Mouse (Mus musculus) myocyte (in vitro differentiated cells): ENCODE measurements at regions not wholly inside any gene's neighbourhood (a gene's known extent, or its start where the extent isn't known, plus 50 kb on each side); places are given as distances from the start of the nearest gene placed in this dataset.
"Not testable (repeated sequence)": the region's sequence is repeated elsewhere in the genome, so short reads cannot be mapped to it uniquely, and the experiment has no call there.

Experiments used
- H3K27me3 ChIP-seq: one replicate; pipeline ENCODE4 v1.6.1; 2011; ENCODE audit not compliant: control insufficient read depth, insufficient read depth, insufficient read length
- H3K36me3 ChIP-seq: one replicate; pipeline ENCODE4 v1.6.1; 2011; ENCODE audit not compliant: control insufficient read depth, insufficient read depth
- H3K4me2 ChIP-seq: one replicate; pipeline ENCODE4 v1.6.1; 2011; ENCODE audit warnings: low read depth, control low read depth
- H3K4me3 ChIP-seq: one replicate; pipeline ENCODE4 v1.5.1; 2011; ENCODE audit warnings: mild to moderate bottlenecking, control low read depth, moderate library complexity
- H3K79me2 ChIP-seq: one replicate; pipeline ENCODE4 v1.6.1; 2011; ENCODE audit not compliant: control insufficient read depth, insufficient read depth
- H3ac ChIP-seq: one replicate; pipeline ENCODE4 v1.6.1; 2011; ENCODE audit not compliant: control insufficient read depth, insufficient read length
- CEBPB ChIP-seq: IDR thresholded peaks from 2 replicates; pipeline ENCODE4 v1.6.1; 2011; ENCODE audit warnings: mild to moderate bottlenecking, moderate library complexity; ENCODE audit not compliant: poor library complexity, insufficient read depth, severe bottlenecking
- E2F4 ChIP-seq: IDR thresholded peaks from one replicate; pipeline ENCODE4 v1.6.1; 2011; ENCODE audit warnings: mild to moderate bottlenecking, control low read depth, moderate library complexity; ENCODE audit not compliant: insufficient read depth
- MAX ChIP-seq: IDR thresholded peaks from one replicate; pipeline ENCODE4 v1.6.1; 2011; ENCODE audit warnings: low read depth, mild to moderate bottlenecking, control low read depth
- MYOD1 ChIP-seq, 3 experiments: IDR thresholded peaks; one replicate each; pipeline ENCODE4 v1.6.1; 2011; ENCODE audit warnings: control low read depth in 2 of 3, low read depth in 2 of 3, mild to moderate bottlenecking in 2 of 3, moderate library complexity in 1 of 3; ENCODE audit not compliant: insufficient read length in 2 of 3, control insufficient read depth in 1 of 3
- MYOG ChIP-seq, 3 experiments: IDR thresholded peaks; one replicate each; pipeline ENCODE4 v1.6.1; 2011; ENCODE audit warnings: control low read depth in 2 of 3, low read depth in 2 of 3, mild to moderate bottlenecking in 2 of 3; ENCODE audit not compliant: insufficient read length in 2 of 3, control insufficient read depth in 1 of 3, insufficient read depth in 1 of 3
- POLR2A ChIP-seq: IDR thresholded peaks from one replicate; pipeline ENCODE4 v1.6.1; 2011; ENCODE audit warnings: low read depth, mild to moderate bottlenecking, control low read depth, moderate library complexity; ENCODE audit not compliant: insufficient read length
- POLR2AphosphoS2 ChIP-seq: IDR thresholded peaks from one replicate; pipeline ENCODE4 v1.6.1; 2011; ENCODE audit warnings: low read depth, control low read depth; ENCODE audit not compliant: insufficient read length
- REST ChIP-seq: IDR thresholded peaks from one replicate; pipeline ENCODE4 v1.6.1; 2011; ENCODE audit warnings: mild to moderate bottlenecking, control low read depth, moderate library complexity; ENCODE audit not compliant: insufficient read depth, insufficient read length
- SRF ChIP-seq: IDR thresholded peaks from one replicate; pipeline ENCODE4 v1.6.1; 2011; ENCODE audit warnings: low read depth; ENCODE audit not compliant: control insufficient read depth, insufficient read length
- TCF12 ChIP-seq: IDR thresholded peaks from one replicate; pipeline ENCODE4 v1.6.1; 2011; ENCODE audit warnings: mild to moderate bottlenecking, control low read depth; ENCODE audit not compliant: poor library complexity, insufficient read depth, severe bottlenecking
- TCF3 ChIP-seq: IDR thresholded peaks from one replicate; pipeline ENCODE4 v1.6.1; 2011; ENCODE audit warnings: low read depth, control low read depth; ENCODE audit not compliant: insufficient read length
- USF1 ChIP-seq: IDR thresholded peaks from one replicate; pipeline ENCODE4 v1.6.1; 2011; ENCODE audit warnings: low read depth, mild to moderate bottlenecking, control low read depth, moderate library complexity

DNA sequence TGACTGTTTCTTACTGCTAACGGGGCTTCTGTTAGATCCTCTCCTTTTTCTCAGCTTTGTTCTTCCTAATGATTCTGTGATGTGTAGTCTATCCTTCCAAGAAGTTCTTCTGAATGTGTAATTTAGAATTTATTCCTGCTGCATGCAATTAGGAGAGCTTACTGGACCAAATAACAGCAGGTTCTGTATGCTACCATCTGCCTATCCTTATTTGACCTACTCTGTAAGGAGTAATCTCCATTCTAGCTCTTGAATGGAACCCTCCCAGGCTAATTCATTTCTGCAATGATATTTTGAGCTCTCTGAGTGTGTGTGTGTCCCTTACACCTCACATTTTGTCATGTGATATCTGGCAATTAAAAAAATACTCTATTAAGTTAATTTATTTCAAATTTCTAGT is 201.9 kb upstream of the Got2 start:
- TF ChIP-seq MYOG (IDR thresholded peaks at IDR 0.05; ENCODE audit: control insufficient read depth in 1 of 3, insufficient read depth in 1 of 3, insufficient read length in 2 of 3, low read depth in 2 of 3): no peak
- no peak for TF ChIP-seq E2F4
- TF ChIP-seq MAX: no peak
- TF ChIP-seq POLR2AphosphoS2: no peak
- no peak for TF ChIP-seq POLR2A
- no peak for TF ChIP-seq TCF3
- no peak for TF ChIP-seq REST
- TF ChIP-seq USF1: no peak
- no peak for TF ChIP-seq CEBPB
- TF ChIP-seq SRF: no peak
- no peak for TF ChIP-seq TCF12
- TF ChIP-seq MYOD1 (IDR thresholded peaks at IDR 0.05; ENCODE audit: control insufficient read depth in 1 of 3, insufficient read length in 2 of 3, low read depth in 2 of 3): no peak
- H3K4me3 ChIP-seq: no peak overlapping the region
- H3ac ChIP-seq: no peak overlapping the region
- no peaks in the 10 kb centered on the region for H3K27me3 ChIP-seq
- no peaks in the 10 kb centered on the region for H3K36me3 ChIP-seq
- no peaks in the 10 kb centered on the region for H3K79me2 ChIP-seq
- H3K4me2 ChIP-seq: no peak overlapping the region

GRCm38 (mm10) chr8:96068306-96068705 is 180.0 kb upstream of the Got2 start:
- Histone ChIP-seq H3K4me2 (no peak overlapping the region), H3K27me3 (no peaks in the 10 kb centered on the region), H3K4me3 (no peak overlapping the region), H3K79me2 (no peaks in the 10 kb centered on the region), H3ac (no peak overlapping the region), H3K36me3 (no peaks in the 10 kb centered on the region)
- TF ChIP-seq TCF3 (no peak), MYOG (IDR thresholded peaks at IDR 0.05; ENCODE audit: control insufficient read depth in 1 of 3, insufficient read depth in 1 of 3, insufficient read length in 2 of 3, low read depth in 2 of 3) (no peak), MAX (no peak), USF1 (no peak), REST (no peak), MYOD1 (IDR thresholded peaks at IDR 0.05; ENCODE audit: control insufficient read depth in 1 of 3, insufficient read length in 2 of 3, low read depth in 2 of 3) (no peak), POLR2A (no peak), POLR2AphosphoS2 (no peak), SRF (no peak), E2F4 (no peak), CEBPB (no peak), TCF12 (no peak)

DNA sequence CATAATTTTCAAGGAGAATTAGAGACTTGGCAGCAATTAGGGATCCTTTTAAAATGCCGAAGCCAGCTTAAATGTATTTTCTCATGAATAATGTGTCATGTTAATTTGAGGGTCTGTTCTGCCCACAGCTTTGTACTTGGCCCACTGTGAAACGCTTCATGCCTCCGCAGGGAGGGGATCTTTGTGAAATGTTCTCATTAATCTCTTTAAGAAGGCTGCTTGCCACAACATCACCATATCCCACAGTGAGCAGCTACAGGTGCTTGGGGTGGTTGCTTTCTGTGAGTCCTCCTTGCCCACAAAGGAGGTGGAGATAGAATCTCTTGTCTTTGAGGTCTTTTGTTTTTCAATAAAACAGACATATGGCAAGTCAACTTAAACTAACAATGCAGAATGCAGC is 159.3 kb upstream of the Got2 start:
- Histone ChIP-seq H3ac (no peak overlapping the region), H3K4me3 (no peak overlapping the region), H3K4me2 (no peak overlapping the region), H3K27me3 (no peaks in the 10 kb centered on the region), H3K79me2 (no peaks in the 10 kb centered on the region), H3K36me3 (no peaks in the 10 kb centered on the region)
- TF ChIP-seq TCF3: no peak
- TF ChIP-seq MAX: no peak
- no peak for TF ChIP-seq MYOD1 (IDR thresholded peaks at IDR 0.05; ENCODE audit: control insufficient read depth in 1 of 3, insufficient read length in 2 of 3, low read depth in 2 of 3)
- TF ChIP-seq USF1: no peak
- no peak for TF ChIP-seq REST
- TF ChIP-seq POLR2A: no peak
- no peak for TF ChIP-seq MYOG (IDR thresholded peaks at IDR 0.05; ENCODE audit: control insufficient read depth in 1 of 3, insufficient read depth in 1 of 3, insufficient read length in 2 of 3, low read depth in 2 of 3)
- TF ChIP-seq CEBPB: no peak
- TF ChIP-seq SRF: no peak
- TF ChIP-seq POLR2AphosphoS2: no peak
- no peak for TF ChIP-seq TCF12
- no peak for TF ChIP-seq E2F4

DNA sequence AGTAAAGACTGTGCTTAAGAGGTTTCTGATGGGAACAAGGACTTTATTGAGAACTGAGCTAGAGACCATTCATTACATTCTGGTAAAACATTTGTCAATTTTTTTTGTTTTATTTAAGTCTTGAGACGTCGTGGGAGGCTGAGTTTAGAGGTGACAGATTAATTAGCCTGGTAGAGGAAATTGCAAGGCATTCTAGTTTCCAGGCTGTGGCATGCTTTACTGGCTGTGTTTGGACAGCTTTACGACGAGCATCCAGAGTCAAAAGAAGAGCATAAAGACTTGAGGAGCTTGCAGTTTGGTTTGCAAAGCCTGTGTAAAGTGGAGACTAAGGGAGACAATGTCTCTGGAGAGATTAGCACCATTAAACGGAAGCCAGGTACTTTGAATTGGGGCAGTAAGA is 154.0 kb upstream of the Got2 start:
- H3K36me3 ChIP-seq: no peaks in the 10 kb centered on the region
- TF ChIP-seq TCF12: no peak
- no peak for TF ChIP-seq MYOG (IDR thresholded peaks at IDR 0.05; ENCODE audit: control insufficient read depth in 1 of 3, insufficient read depth in 1 of 3, insufficient read length in 2 of 3, low read depth in 2 of 3)
- no peak for TF ChIP-seq SRF
- TF ChIP-seq CEBPB: no peak
- TF ChIP-seq TCF3: no peak
- H3K27me3 ChIP-seq: no peaks in the 10 kb centered on the region
- no peak overlapping the region for H3K4me2 ChIP-seq
- no peak overlapping the region for H3K4me3 ChIP-seq
- no peak overlapping the region for H3ac ChIP-seq
- no peaks in the 10 kb centered on the region for H3K79me2 ChIP-seq

GRCm38 (mm10) chr8:96040216-96040615 is 151.9 kb upstream of the Got2 start:
- Histone ChIP-seq H3K79me2 (no peaks in the 10 kb centered on the region), H3K4me3 (no peak overlapping the region), H3K36me3 (no peaks in the 10 kb centered on the region), H3ac (no peak overlapping the region), H3K4me2 (no peak overlapping the region), H3K27me3 (no peaks in the 10 kb centered on the region)
- no peak for TF ChIP-seq MYOG (IDR thresholded peaks at IDR 0.05; ENCODE audit: control insufficient read depth in 1 of 3, insufficient read depth in 1 of 3, insufficient read length in 2 of 3, low read depth in 2 of 3)
- TF ChIP-seq CEBPB: no peak
- TF ChIP-seq POLR2A: no peak
- TF ChIP-seq MYOD1 (IDR thresholded peaks at IDR 0.05; ENCODE audit: control insufficient read depth in 1 of 3, insufficient read length in 2 of 3, low read depth in 2 of 3): no peak
- no peak for TF ChIP-seq USF1
- no peak for TF ChIP-seq SRF
- no peak for TF ChIP-seq TCF12
- TF ChIP-seq E2F4: no peak
- TF ChIP-seq TCF3: no peak
- TF ChIP-seq POLR2AphosphoS2: no peak
- TF ChIP-seq MAX: no peak
- TF ChIP-seq REST: no peak

GRCm38 (mm10) chr8:96018742-96019141 is 130.4 kb upstream of the Got2 start:
- not testable (repeated sequence) for H3K4me2 ChIP-seq, H3K79me2 ChIP-seq, H3K36me3 ChIP-seq, H3ac ChIP-seq, H3K27me3 ChIP-seq, H3K4me3 ChIP-seq
